Mouse (Mus musculus): ENCODE data around the gene Prkar1b. TPM values are rescaled to one million over a fixed set of nuclear protein-coding genes. Genes with fewer than 3 reads are reported as not detected.

Prkar1b gene
- polyA plus RNA-seq, 1 experiment, result 1.4 TPM

DNA sequence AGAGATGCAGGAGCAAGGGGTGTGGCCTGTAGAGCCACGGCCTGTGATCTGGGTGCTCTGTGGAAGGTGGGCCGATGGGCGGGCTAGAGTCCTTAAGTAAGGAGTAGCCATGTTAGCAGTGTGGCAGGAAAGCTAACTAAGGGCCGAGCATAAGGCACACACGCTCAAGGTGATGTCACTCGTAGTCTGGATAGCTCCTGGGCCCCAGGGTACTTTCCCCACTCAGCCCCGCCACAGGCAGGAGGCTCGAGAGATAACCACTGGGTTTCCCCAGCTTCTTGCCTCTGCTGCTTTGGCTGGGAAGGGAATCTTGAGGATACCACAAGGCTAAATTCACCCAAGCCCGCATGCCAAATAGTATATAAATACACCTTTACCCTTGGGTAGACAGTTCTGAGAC, 178.4 kb downstream of the Prkar1b start:
- Histone ChIP-seq H3K36me3 (replicated peaks; ENCODE audit: low read length) (no peaks in the 10 kb centered on the region), H3K4me1 (peaks cover 3% of the 10 kb centered on the region; the same call in 1 of the 2 replicates), H3K4me3 (replicated peaks) (no peak overlapping the region), H3K9me3 (no peaks in the 10 kb centered on the region), H3K27me3 (replicated peaks) (peaks cover 56% of the 10 kb centered on the region)
- TF ChIP-seq FLI1 (IDR thresholded peaks at IDR 0.05; ENCODE audit: low read length) (no peak), GATA1 (IDR thresholded peaks at IDR 0.05; ENCODE audit: borderline replicate concordance, low read length) (no peak)

DNA sequence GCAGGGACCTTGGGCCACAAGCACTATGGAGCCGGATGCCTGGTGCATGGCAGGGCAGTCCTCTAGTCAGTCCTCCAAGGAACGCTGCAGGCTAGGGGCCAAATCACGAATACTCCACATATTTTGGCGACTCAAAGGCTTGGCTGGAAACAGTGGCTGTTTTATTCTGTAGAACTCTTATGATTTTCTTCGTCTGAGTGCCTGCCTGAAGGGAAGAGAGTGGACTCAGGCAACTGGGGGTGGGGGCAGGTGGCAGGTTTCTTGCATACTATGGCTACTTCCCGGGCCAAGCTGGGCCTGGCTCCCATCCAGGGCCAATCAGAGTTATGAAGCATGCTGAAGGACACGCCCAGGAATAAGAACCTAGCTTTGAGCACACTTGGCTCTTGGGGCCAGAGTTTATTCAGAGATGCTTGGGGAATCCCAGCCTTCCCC, 179.7 kb downstream of the Prkar1b start:
- H3K4me1 ChIP-seq, result peaks cover 3% of the 10 kb centered on the region; the same call in 1 of the 2 replicates
- no peaks in the 10 kb centered on the region for H3K9me3 ChIP-seq
- no peak for TF ChIP-seq FLI1 (IDR thresholded peaks at IDR 0.05; ENCODE audit: low read length)
- no peak for TF ChIP-seq GATA1 (IDR thresholded peaks at IDR 0.05; ENCODE audit: borderline replicate concordance, low read length)

More for the DNA sequence above, 179.7 kb downstream of the Prkar1b start:
- Histone ChIP-seq H3K4me3 (replicated peaks) (no peak overlapping the region), H3K36me3 (replicated peaks; ENCODE audit: low read length) (no peaks in the 10 kb centered on the region), H3K27me3 (replicated peaks) (peaks cover 62% of the 10 kb centered on the region)

Other genes starting within 250 kb of the Prkar1b start
- gene Pdgfa, start 152.6 kb downstream of the Prkar1b start, polyA plus RNA-seq (2012; ENCODE audit: insufficient read depth, low replicate concordance), result 18.0 and 19.1 TPM in 2 replicates
- 196 and 533 TPM in 2 replicates for gene Dnaaf5, start 222 bp upstream of the Prkar1b start, polyA plus RNA-seq (2012; ENCODE audit: insufficient read depth, low replicate concordance)
- 1.5 and 3.4 TPM in 2 replicates for gene Sun1, start 50.6 kb upstream of the Prkar1b start, polyA plus RNA-seq (2012; ENCODE audit: insufficient read depth, low replicate concordance)
- gene Get4, start 102.3 kb upstream of the Prkar1b start, polyA plus RNA-seq (2012; ENCODE audit: insufficient read depth, low replicate concordance), result 55.5 and 58.7 TPM in 2 replicates
- 25.6 and 59.2 TPM in 2 replicates for gene Adap1, start 175.6 kb upstream of the Prkar1b start, polyA plus RNA-seq (2012; ENCODE audit: insufficient read depth, low replicate concordance)
- 51.4 and 67.9 TPM in 2 replicates for gene Cox19, start 201.4 kb upstream of the Prkar1b start, polyA plus RNA-seq (2012; ENCODE audit: insufficient read depth, low replicate concordance)
- not detected in 2 replicates for gene Cyp2w1, start 202.6 kb upstream of the Prkar1b start, polyA plus RNA-seq (2012; ENCODE audit: insufficient read depth, low replicate concordance)
- 54.8 and 69.9 TPM in 2 replicates for gene Gpr146, start 227.7 kb upstream of the Prkar1b start, polyA plus RNA-seq (2012; ENCODE audit: insufficient read depth, low replicate concordance)